Mouse (Mus musculus): ENCODE data around the gene Gm10375.
"Not testable (repeated sequence)": the region's sequence is repeated elsewhere in the genome, so short reads cannot be mapped to it uniquely, and the experiment has no call there.

The Gm10375 gene

GRCm38 (mm10) chr14:43607913-43608312 is at the start of gene Gm10375:
Gene Gm10375 (minus strand): TSS chr14:43608013.
- DNase-seq (ENCODE audit: low spot score in 2 of 2), result not testable (repeated sequence)

GRCm38 (mm10) chr14:43579046-43579445 is 28.8 kb downstream of the Gm10375 start, which contains the start of gene Gm17654:
Gene Gm17654 (minus strand): TSS chr14:43579146.
- not testable (repeated sequence) for DNase-seq (ENCODE audit: low spot score in 2 of 2)

- DNase-seq (ENCODE audit: low spot score in 2 of 2), result not testable (repeated sequence)
Measured at GRCm38 (mm10) chr14:43577969-43578368, 29.8 kb downstream of the Gm10375 start.

Data from frontal cortex, postnatal 25 days (tissue).